Mouse (Mus musculus): Measurements from ENCODE around the gene Hist1h3h. TPM values are rescaled to one million over a fixed set of nuclear protein-coding genes. Genes with fewer than 3 reads are reported as not detected.
"Not testable (repeated sequence)": the region's sequence is repeated elsewhere in the genome, so short reads cannot be mapped to it uniquely, and the experiment has no call there.

Gene Hist1h3h
- polyA plus RNA-seq, 1 experiment: 8.6 TPM

DNA sequence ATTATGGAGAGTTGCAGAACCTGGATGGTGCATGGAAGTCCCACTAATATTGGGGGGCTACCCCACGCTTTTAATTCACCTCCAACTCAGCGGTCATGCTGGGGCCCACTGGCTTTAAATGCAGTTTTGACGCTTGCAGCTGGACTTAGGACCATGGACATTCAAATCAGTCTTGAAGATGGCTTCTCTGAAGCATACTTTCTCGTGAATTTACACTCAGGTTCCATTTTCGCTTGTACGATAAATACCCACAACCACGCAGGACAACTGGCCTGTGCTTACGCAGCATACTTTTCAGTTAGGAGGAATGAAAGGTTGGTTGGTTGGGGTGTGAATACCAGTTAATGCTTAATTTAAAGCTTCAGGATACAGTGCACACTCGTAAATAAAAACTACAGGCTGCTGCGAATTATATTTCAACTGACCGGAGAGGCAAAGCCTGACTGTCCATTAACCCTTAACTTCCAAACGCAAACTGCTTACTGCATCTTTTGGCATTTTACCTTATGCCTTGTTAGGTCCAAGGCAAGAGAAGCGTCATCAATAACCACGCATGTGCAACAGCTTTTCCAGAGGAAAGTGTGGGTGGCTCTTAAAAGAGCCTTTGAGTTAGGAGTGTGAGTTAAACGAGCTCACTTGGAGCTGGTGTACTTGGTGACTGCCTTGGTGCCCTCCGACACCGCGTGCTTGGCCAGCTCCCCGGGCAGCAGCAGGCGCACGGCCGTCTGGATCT lies 2.2 kb upstream of the Hist1h3h start:
- peaks cover 19% of the 10 kb centered on the region for H3K4me1 ChIP-seq (ENCODE audit: control insufficient read depth, insufficient read depth, low read length)
- under 1% methylated on average over 22 of the region's 22 CpGs for WGBS
- DNase-seq: no peak
- H3K4me3 ChIP-seq (replicated peaks; ENCODE audit: extremely low read depth, low read depth, low read length): peak overlapping the region; percentile 9
- TF ChIP-seq POLR2A (IDR thresholded peaks at IDR 0.05; ENCODE audit: borderline replicate concordance, extremely low read depth, low read depth, low read length): no peak
- no peak for TF ChIP-seq CTCF (IDR thresholded peaks at IDR 0.05; ENCODE audit: insufficient read depth, low read length)

DNA sequence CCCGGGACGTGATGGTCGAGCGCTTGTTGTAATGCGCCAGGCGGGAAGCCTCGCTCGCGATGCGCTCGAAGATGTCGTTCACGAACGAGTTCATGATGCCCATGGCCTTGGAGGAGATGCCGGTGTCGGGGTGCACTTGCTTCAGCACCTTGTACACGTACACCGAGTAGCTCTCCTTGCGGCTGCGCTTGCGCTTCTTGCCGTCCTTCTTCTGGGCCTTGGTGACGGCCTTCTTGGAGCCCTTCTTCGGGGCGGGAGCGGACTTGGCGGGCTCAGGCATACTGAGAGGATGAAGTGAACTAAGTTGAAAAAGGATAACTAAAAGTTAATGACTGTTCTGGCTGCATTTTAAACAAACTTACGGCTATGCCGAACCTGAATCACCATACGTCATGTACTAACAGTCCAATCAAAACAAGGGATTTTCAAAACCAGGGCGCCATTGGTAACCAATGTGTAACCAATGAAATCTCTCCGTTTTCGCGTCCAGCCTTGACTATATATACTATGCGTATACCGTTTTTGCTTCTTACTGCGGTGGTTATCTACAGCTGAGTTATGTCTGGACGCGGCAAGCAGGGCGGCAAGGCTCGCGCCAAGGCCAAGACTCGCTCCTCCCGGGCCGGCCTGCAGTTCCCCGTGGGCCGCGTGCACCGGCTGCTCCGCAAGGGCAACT lies 1.5 kb upstream of the Hist1h3h start, which contains the start of the genes Hist1h2bl and Hist1h2ai:
Gene Hist1h2bl (minus strand): TSS at position 280 of the 676 bp plus-strand sequence.
Gene Hist1h2ai (plus strand): TSS at position 559 of the 676 bp plus-strand sequence.
- peak; percentile 80; the same call in 1 of the 2 replicates for TF ChIP-seq POLR2A (IDR thresholded peaks at IDR 0.05; ENCODE audit: borderline replicate concordance, extremely low read depth, low read depth, low read length)
- DNase-seq: peak; percentile 62
- Histone ChIP-seq H3K4me3 (replicated peaks; ENCODE audit: extremely low read depth, low read depth, low read length) (peak within 1 kb of the TSS; percentile 67), H3K4me1 (ENCODE audit: control insufficient read depth, insufficient read depth, low read length) (peaks cover 18% of the 10 kb centered on the region)
- under 1% methylated on average over 34 of the region's 50 CpGs for WGBS

DNA sequence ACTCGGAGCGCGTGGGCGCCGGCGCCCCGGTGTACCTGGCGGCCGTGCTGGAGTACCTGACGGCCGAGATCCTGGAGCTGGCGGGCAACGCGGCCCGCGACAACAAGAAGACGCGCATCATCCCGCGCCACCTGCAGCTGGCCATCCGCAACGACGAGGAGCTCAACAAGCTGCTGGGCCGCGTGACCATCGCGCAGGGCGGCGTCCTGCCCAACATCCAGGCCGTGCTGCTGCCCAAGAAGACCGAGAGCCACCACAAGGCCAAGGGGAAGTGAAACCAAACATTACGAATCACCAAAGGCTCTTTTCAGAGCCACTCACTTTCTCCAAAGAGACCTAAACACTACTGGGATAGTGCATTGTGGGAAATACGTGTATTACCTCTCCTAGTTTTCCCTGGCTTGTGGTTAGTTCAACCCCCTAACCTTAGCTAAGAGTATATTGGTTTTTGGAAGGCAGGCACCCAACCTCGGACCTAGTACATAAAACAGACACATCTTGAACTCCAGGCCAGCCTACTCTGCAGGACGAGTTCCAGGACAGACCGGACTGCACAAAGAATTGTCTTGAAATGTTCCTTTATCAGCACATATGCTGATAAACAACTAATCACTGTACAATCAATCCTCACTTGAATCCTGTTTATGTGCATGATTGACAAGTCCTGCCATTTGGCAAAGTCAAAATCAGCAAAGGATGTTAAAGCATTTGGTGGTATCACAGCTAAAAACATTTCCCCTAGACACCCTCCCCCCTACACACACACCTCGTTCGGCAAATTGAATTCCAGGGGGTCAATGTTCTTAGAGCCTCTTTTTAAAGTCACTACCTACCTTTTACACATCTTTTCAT lies 693 bp upstream of the Hist1h3h start:
- peak; percentile 19 for DNase-seq
- under 1% methylated on average over 15 of the region's 38 CpGs for WGBS

DNA sequence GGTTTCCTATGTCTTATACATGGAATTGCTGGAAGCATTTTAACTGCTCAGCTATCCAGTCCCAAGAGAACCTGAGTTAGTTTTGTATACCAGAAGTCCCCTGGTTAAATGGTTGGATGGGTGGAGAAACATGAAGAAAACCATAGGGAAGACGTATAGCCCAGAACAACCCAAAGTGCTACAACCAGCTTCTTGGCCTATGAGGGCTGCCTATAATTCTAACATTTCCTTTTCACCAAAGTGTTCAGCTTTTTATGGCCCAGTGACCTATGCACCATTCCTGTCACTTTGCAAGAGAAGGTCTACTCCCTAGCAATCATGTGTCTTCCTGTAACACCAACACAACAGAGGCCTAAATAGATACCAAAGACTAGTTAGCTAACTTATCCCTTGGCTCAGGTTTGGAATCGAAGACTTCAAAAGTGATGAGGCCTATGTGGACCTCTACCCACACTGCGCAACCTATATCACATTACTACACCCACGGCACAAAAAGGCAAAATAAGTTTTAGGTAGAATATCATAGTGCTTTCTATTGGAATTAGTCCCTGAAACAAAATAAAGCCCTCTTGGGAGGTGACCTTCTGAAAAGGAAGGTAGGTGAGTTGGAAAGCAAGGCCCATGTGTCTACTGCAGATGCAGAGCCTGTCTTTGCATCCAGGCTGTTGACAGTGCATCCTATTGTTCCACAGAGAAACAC lies 1.1 kb downstream of the Hist1h3h start:
- DNase-seq: no peak
- WGBS: 77% methylated on average over 4 of the region's 4 CpGs
- Histone ChIP-seq H3K4me3 (replicated peaks; ENCODE audit: extremely low read depth, low read depth, low read length) (no peak overlapping the region), H3K4me1 (ENCODE audit: control insufficient read depth, insufficient read depth, low read length) (peaks cover 20% of the 10 kb centered on the region)
- TF ChIP-seq CTCF (IDR thresholded peaks at IDR 0.05; ENCODE audit: insufficient read depth, low read length) (no peak), POLR2A (IDR thresholded peaks at IDR 0.05; ENCODE audit: borderline replicate concordance, extremely low read depth, low read depth, low read length) (no peak)

More for the DNA sequence above, 693 bp upstream of the Hist1h3h start:
- peaks cover 15% of the 10 kb centered on the region for H3K4me1 ChIP-seq (ENCODE audit: control insufficient read depth, insufficient read depth, low read length)
- peak overlapping the region; percentile 56 for H3K4me3 ChIP-seq (replicated peaks; ENCODE audit: extremely low read depth, low read depth, low read length)

DNA sequence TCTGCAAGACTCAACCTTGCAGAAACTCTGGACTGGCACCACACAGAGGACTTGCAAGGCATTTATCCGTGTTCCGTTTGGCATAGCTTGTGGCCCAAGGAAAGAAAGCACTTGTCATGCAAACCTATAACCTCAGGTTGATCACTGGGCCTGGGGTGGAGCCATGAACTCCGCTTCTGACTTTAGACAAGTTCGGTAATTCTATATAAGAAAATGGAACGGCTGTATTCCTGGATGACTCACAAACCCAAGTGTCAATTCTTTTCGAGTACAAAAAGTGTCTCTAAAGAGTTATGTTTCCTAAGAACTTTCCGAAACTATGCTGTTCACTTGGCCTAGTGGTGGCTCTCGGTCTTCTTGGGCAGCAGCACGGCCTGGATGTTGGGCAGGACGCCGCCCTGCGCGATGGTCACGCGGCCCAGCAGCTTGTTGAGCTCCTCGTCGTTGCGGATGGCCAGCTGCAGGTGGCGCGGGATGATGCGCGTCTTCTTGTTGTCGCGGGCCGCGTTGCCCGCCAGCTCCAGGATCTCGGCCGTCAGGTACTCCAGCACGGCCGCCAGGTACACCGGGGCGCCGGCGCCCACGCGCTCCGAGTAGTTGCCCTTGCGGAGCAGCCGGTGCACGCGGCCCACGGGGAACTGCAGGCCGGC lies 3.8 kb downstream of the Hist1h3h start:
- DNase-seq: not testable (repeated sequence)
- peaks cover 11% of the 10 kb centered on the region for H3K4me1 ChIP-seq (ENCODE audit: control insufficient read depth, insufficient read depth, low read length)
- WGBS: 2% methylated on average over 24 of the region's 44 CpGs
- H3K4me3 ChIP-seq (replicated peaks; ENCODE audit: extremely low read depth, low read depth, low read length): peak overlapping the region; percentile 61

DNA sequence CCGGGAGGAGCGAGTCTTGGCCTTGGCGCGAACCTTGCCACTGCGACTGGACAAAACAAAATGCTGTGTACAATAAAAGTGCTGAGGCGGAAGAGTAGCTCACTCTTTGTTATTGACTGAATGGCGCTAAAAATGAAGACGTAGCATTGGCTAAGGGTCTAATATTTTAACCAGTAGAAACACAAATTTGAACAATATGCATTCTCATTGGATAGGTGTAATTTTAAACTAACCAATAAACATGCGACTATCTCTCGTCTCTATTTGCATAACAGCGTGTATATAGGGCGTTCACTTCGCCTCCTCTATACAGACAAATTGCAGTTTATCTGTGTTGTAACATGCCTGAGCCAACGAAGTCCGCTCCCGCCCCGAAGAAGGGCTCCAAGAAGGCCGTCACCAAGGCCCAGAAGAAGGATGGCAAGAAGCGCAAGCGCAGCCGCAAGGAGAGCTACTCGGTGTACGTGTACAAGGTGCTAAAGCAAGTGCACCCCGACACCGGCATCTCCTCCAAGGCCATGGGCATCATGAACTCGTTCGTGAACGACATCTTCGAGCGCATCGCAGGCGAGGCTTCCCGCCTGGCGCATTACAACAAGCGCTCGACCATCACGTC lies 4.4 kb downstream of the Hist1h3h start, which contains the start of gene Hist1h2bm:
Gene Hist1h2bm (plus strand): TSS at position 288 of the 616 bp plus-strand sequence.
- H3K4me1 ChIP-seq (ENCODE audit: control insufficient read depth, insufficient read depth, low read length): not testable (repeated sequence)
- DNase-seq: peak; percentile 41
- peak within 1 kb of the TSS; percentile 61 for H3K4me3 ChIP-seq (replicated peaks; ENCODE audit: extremely low read depth, low read depth, low read length)
- under 1% methylated on average over 37 of the region's 37 CpGs for WGBS
- TF ChIP-seq POLR2A (IDR thresholded peaks at IDR 0.05; ENCODE audit: borderline replicate concordance, extremely low read depth, low read depth, low read length): peak; percentile 55; the same call in 1 of the 2 replicates

DNA sequence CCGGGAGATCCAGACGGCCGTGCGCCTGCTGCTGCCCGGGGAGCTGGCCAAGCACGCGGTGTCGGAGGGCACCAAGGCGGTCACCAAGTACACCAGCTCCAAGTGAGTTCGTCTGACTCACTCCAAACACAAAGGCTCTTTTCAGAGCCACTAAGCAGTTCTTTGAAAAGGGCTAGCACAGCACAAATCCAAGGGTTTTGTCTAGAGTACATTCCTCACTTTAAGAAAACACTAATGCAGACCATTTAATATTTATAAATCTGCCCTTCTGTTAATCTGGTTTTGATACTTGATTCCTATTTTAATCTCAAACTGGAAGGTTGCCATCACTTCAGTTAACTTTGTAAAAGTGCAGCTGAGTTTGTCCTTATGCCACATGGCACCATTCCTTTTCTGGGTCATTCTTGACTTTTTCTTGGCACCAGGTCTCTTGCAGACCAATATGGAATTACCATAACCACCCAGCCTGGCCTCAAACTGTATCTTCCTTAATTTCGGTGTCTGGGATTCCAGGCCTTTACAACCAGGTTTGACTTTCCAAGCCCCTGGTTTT lies 5.0 kb downstream of the Hist1h3h start:
- no peak overlapping the region for H3K4me3 ChIP-seq (replicated peaks; ENCODE audit: extremely low read depth, low read depth, low read length)
- H3K4me1 ChIP-seq (ENCODE audit: control insufficient read depth, insufficient read depth, low read length): peaks cover 7% of the 10 kb centered on the region
- no peak for DNase-seq
- WGBS: 5% methylated on average over 11 of the region's 11 CpGs
- TF ChIP-seq CTCF (IDR thresholded peaks at IDR 0.05; ENCODE audit: insufficient read depth, low read length) (no peak), POLR2A (IDR thresholded peaks at IDR 0.05; ENCODE audit: borderline replicate concordance, extremely low read depth, low read depth, low read length) (no peak)

All from lung, adult 2 months (tissue).